Mouse (Mus musculus) embryonic facial prominence, embryonic 11.5 days (tissue): ENCODE measurements around the gene Zfp593. TPM values are rescaled to one million over a fixed set of nuclear protein-coding genes. Genes with fewer than 3 reads are reported as not detected.
"Not testable (repeated sequence)": the region's sequence is repeated elsewhere in the genome, so short reads cannot be mapped to it uniquely, and the experiment has no call there.

Experiments used
- ATAC-seq: fragments of 200-750 bp; cut with Nextera tagmentation; replicated peaks from 2 replicates; pipeline ENCODE4 v1.8.0; 2017; ENCODE audit warnings: low read depth; ENCODE audit not compliant: insufficient number of reproducible peaks, low FRiP score, low TSS enrichment
- DNase-seq: peaks from one replicate; pipeline ENCODE4 v3.0.0-alpha.2; 2015; ENCODE audit warnings: low spot score
- H3K27ac ChIP-seq: fragments of 300-500 bp; sonication (generic); replicated peaks from 2 replicates; pipeline ENCODE4 v1.5.1; 2014; ENCODE audit warnings: mild to moderate bottlenecking, low read depth, low read length, control low read depth
- H3K27me3 ChIP-seq: fragments of 300-500 bp; sonication (generic); 2 replicates; pipeline ENCODE4 v1.6.1; 2014; ENCODE audit warnings: mild to moderate bottlenecking, low read length, moderate library complexity, mixed read lengths; ENCODE audit not compliant: control insufficient read depth, insufficient read depth
- H3K36me3 ChIP-seq: fragments of 300-500 bp; sonication (generic); replicated peaks from 2 replicates; pipeline ENCODE4 v1.6.1; 2014; ENCODE audit warnings: low read depth, mild to moderate bottlenecking, low read length, moderate library complexity, mixed read lengths; ENCODE audit not compliant: control insufficient read depth, insufficient read depth
- H3K4me1 ChIP-seq: fragments of 300-500 bp; sonication (generic); 2 replicates; pipeline ENCODE4 v1.6.1; 2014; ENCODE audit warnings: low read length, mixed read lengths; ENCODE audit not compliant: control insufficient read depth, insufficient read depth
- H3K4me2 ChIP-seq: fragments of 300-500 bp; sonication (generic); 2 replicates; pipeline ENCODE4 v1.6.1; 2014; ENCODE audit warnings: low read depth, mild to moderate bottlenecking, control low read depth, low read length, moderate library complexity
- H3K4me3 ChIP-seq: fragments of 300-500 bp; sonication (generic); 2 replicates; pipeline ENCODE4 v1.5.1; 2014; ENCODE audit warnings: low read depth, low read length, control low read depth
- H3K9ac ChIP-seq: fragments of 300-500 bp; sonication (generic); replicated peaks from 2 replicates; pipeline ENCODE4 v1.6.1; 2014; ENCODE audit warnings: mild to moderate bottlenecking, control low read depth, low read length
- H3K9me3 ChIP-seq: fragments of 300-500 bp; sonication (generic); replicated peaks from 2 replicates; pipeline ENCODE4 v1.6.1; 2016; ENCODE audit warnings: mild to moderate bottlenecking, low read length, inconsistent platforms, mixed read lengths; ENCODE audit not compliant: control insufficient read depth
- WGBS: fragments of 180-500 bp; shearing (Covaris S2); extraction: QIAGEN DNeasy Blood & Tissue Kit; methylation state at CpG from one replicate; pipeline ENCODE4 v1.1.7; 2014; 5-methylcytosine and 5-hydroxymethylcytosine counted together
- polyA plus RNA-seq: library from polyadenylated mRNA; unstranded; fragments of >200 nt; fragmentation: Nextera tagmentation; extraction: Ambion mirVana; gene quantifications from 2 replicates; pipeline ENCODE4 v1.2.1, GENCODE M21; 2014

The Zfp593 gene
- polyA plus RNA-seq, 1 experiment from 2014 or later, result 16.5 TPM

- Histone ChIP-seq H3K9ac (peak overlapping the region; percentile 99), H3K27ac (peak overlapping the region; percentile 100), H3K9me3 (no peaks in the 10 kb centered on the region), H3K4me3 (peak overlapping the region; percentile 98), H3K27me3 (no peaks in the 10 kb centered on the region), H3K4me1 (0 out of 2 replicates have a peak, but pooled peaks cover 2% of the 10 kb centered on the region), H3K4me2 (peak overlapping the region; percentile 92), H3K36me3 (peaks cover 6% of the 10 kb centered on the region; the same call in 1 of the 2 replicates)
- DNase-seq (no peak), ATAC-seq (peak; percentile 63)
- 3% methylated on average over 59 of the region's 59 CpGs for WGBS
Measured at GRCm38 (mm10) chr4:134286226-134287167, 41.1 kb upstream of the Zfp593 start.

- no peak overlapping the region for H3K4me2 ChIP-seq
Measured at GRCm38 (mm10) chr4:134284942-134285341, 39.5 kb upstream of the Zfp593 start.

GRCm38 (mm10) chr4:134273417-134274345 lies 28.3 kb upstream of the Zfp593 start:
- peak; percentile 70 for DNase-seq
- no peak overlapping the region for H3K27ac ChIP-seq
- H3K4me3 ChIP-seq, result no peak overlapping the region

More at GRCm38 (mm10) chr4:134284942-134285341, 39.5 kb upstream of the Zfp593 start:
- peaks cover 6% of the 10 kb centered on the region; the same call in 1 of the 2 replicates for H3K36me3 ChIP-seq
- H3K27ac ChIP-seq, result no peak overlapping the region
- H3K4me1 ChIP-seq, result 0 out of 2 replicates have a peak, but pooled peaks cover 2% of the 10 kb centered on the region
- 95% methylated on average over 2 of the region's 2 CpGs for WGBS
- ATAC-seq (no peak), DNase-seq (no peak)
- no peaks in the 10 kb centered on the region for H3K27me3 ChIP-seq
- no peaks in the 10 kb centered on the region for H3K9me3 ChIP-seq
- H3K9ac ChIP-seq, result no peak overlapping the region
- no peak overlapping the region for H3K4me3 ChIP-seq

GRCm38 (mm10) chr4:134272731-134273416 lies 27.5 kb upstream of the Zfp593 start:
- no peak for ATAC-seq
- no peaks in the 10 kb centered on the region for H3K27me3 ChIP-seq
- no peaks in the 10 kb centered on the region for H3K36me3 ChIP-seq
- no peak overlapping the region for H3K27ac ChIP-seq
- WGBS, result 27% methylated on average over 12 of the region's 13 CpGs
- H3K9me3 ChIP-seq, result no peaks in the 10 kb centered on the region
- H3K4me3 ChIP-seq, result no peak overlapping the region
- H3K9ac ChIP-seq, result no peak overlapping the region
- H3K4me1 ChIP-seq, result no peaks in the 10 kb centered on the region
- no peak for DNase-seq
- H3K4me2 ChIP-seq, result no peak overlapping the region

More at GRCm38 (mm10) chr4:134273417-134274345, 28.3 kb upstream of the Zfp593 start:
- WGBS, result 4% methylated on average over 14 of the region's 14 CpGs
- no peaks in the 10 kb centered on the region for H3K9me3 ChIP-seq
- no peaks in the 10 kb centered on the region; the same call in 1 of the 2 replicates for H3K36me3 ChIP-seq
- ATAC-seq, result no peak
- H3K4me2 ChIP-seq, result 0 out of 2 replicates have a peak overlapping the region, but pooled peaks have one; percentile 10
- no peaks in the 10 kb centered on the region for H3K4me1 ChIP-seq
- no peak overlapping the region for H3K9ac ChIP-seq
- H3K27me3 ChIP-seq, result no peaks in the 10 kb centered on the region

GRCm38 (mm10) chr4:134271979-134272378 lies 26.6 kb upstream of the Zfp593 start:
- no peaks in the 10 kb centered on the region for H3K36me3 ChIP-seq
- 84% methylated on average over 7 of the region's 7 CpGs for WGBS

GRCm38 (mm10) chr4:134269622-134270021 lies 24.2 kb upstream of the Zfp593 start:
- not testable (repeated sequence) for H3K9ac ChIP-seq, H3K4me3 ChIP-seq, H3K36me3 ChIP-seq, H3K27me3 ChIP-seq, ATAC-seq, DNase-seq, H3K4me1 ChIP-seq, H3K9me3 ChIP-seq, H3K4me2 ChIP-seq, H3K27ac ChIP-seq

More at GRCm38 (mm10) chr4:134271979-134272378, 26.6 kb upstream of the Zfp593 start:
- Histone ChIP-seq H3K9me3 (no peaks in the 10 kb centered on the region), H3K4me3 (no peak overlapping the region), H3K27ac (no peak overlapping the region), H3K27me3 (no peaks in the 10 kb centered on the region), H3K4me1 (no peaks in the 10 kb centered on the region), H3K4me2 (no peak overlapping the region), H3K9ac (no peak overlapping the region)
- ATAC-seq (no peak), DNase-seq (no peak)

GRCm38 (mm10) chr4:134268102-134268655 lies 22.8 kb upstream of the Zfp593 start:
- Histone ChIP-seq H3K36me3 (no peaks in the 10 kb centered on the region), H3K4me1 (no peaks in the 10 kb centered on the region), H3K9me3 (no peaks in the 10 kb centered on the region), H3K4me3 (no peak overlapping the region), H3K27ac (no peak overlapping the region), H3K27me3 (no peaks in the 10 kb centered on the region), H3K4me2 (no peak overlapping the region), H3K9ac (no peak overlapping the region)
- ATAC-seq (no peak), DNase-seq (no peak)
- WGBS, result 86% methylated on average over 19 of the region's 19 CpGs
